Mouse (Mus musculus): ENCODE data around the gene Smgc.
"Not testable (repeated sequence)": the region's sequence is repeated elsewhere in the genome, so short reads cannot be mapped to it uniquely, and the experiment has no call there.

GRCm38 (mm10) chr15:91907046-91907445 lies 69.0 kb downstream of the Smgc start:
- not testable (repeated sequence) for TF ChIP-seq SIN3A (IDR thresholded peaks at IDR 0.05; ENCODE audit: low read length); POLR2AphosphoS2 (IDR thresholded peaks at IDR 0.05; ENCODE audit: low read length); ETS1 (IDR thresholded peaks at IDR 0.05; ENCODE audit: low read depth, low read length); POLR2A (IDR thresholded peaks at IDR 0.05; ENCODE audit: control insufficient read depth in 1 of 2, insufficient read depth in 1 of 2, low read depth in 1 of 2, low read length in 2 of 2, poor library complexity in 1 of 2); MEF2A (IDR thresholded peaks at IDR 0.05; ENCODE audit: extremely low read depth, insufficient replicate concordance, low read depth, low read length, poor library complexity, severe bottlenecking); CTCF (IDR thresholded peaks at IDR 0.05 in 2 of 3, conservative IDR thresholded peaks at IDR 0.05 in 1 of 3; ENCODE audit: control insufficient read depth in 1 of 3, insufficient read depth in 1 of 3, low read depth in 2 of 3, low read length in 3 of 3, poor library complexity in 1 of 3, severe bottlenecking in 1 of 3); ELF1 (IDR thresholded peaks at IDR 0.05; ENCODE audit: low read depth, low read length); MAX (IDR thresholded peaks at IDR 0.05; ENCODE audit: low read length); RAD21 (IDR thresholded peaks at IDR 0.05; ENCODE audit: low read depth, low read length); TAL1 (IDR thresholded peaks at IDR 0.05; ENCODE audit: low read length); MAFK (IDR thresholded peaks at IDR 0.05; ENCODE audit: borderline replicate concordance, low read depth, low read length); CHD1 (IDR thresholded peaks at IDR 0.05; ENCODE audit: low read depth, low read length)
